ENCODE assay signal across 7 mouse cellular contexts in the genomic region with DNA sequence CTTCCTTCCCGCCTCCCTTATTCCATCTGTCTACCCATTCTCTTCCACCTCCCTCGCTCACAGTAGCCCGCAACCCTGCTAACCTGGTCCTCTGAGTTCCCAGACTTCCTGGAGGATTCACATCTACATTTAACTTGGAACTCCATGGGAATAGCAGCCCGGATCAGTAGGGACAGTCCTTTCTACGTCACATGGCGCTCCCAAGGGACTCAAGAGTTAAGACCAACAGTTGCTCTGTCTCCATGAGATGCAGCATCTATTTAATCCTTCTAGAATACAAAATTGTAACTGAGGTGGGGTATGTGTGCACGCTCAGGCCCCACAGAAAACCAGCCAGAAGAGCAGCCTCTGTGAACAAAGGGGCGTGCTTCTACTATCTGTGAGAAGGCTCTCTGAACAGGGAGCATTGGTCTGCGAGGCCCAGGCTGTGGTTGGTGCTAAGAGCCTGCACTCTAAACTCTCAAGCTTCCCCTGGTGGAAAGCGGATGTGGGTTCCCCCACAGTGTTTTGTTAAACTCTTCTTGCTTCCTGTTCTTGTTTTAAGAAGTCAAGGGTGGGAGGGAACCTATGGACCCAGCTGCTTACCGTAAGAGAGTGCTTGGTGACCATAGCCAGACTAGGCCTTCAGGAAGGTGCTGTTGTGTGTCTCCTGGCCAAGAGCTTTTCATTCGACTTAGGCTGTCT. TPM values are rescaled to one million over a fixed set of nuclear protein-coding genes. Genes with fewer than 3 reads are reported as not detected.
DNase-seq lines count a peak whose midpoint lies in the region; ATAC-seq and TF ChIP-seq lines count a peak whose summit lies in the region.

No protein-coding gene starts in this region.

- TF ChIP-seq CTCF in kidney, postnatal 0 days (IDR thresholded peaks at IDR 0.05; ENCODE audit: low read depth): no peak; the same call in 1 of the 2 replicates

- H3K9ac ChIP-seq in kidney, postnatal 0 days (ENCODE audit: low read depth, low read length): 0 out of 2 replicates have a peak overlapping the region, but pooled peaks have one; percentile 8

- H3K4me2 ChIP-seq in kidney, postnatal 0 days (ENCODE audit: low read length): peak overlapping the region; percentile 7; the same call in 1 of the 2 replicates

- no peaks in the 10 kb centered on the region for H3K9me3 ChIP-seq in kidney, postnatal 0 days (replicated peaks; ENCODE audit: low read length)
- H3K9me3 ChIP-seq in megakaryocyte, embryonic 14.5 days: no peaks in the 10 kb centered on the region

- no peak overlapping the region for H3K4me3 ChIP-seq in kidney, postnatal 0 days (replicated peaks; ENCODE audit: low read depth, low read length)
- H3K4me3 ChIP-seq in megakaryocyte, embryonic 14.5 days (replicated peaks): peak overlapping the region; percentile 85

- 68% methylated on average over 12 of the region's 12 CpGs for WGBS in kidney, postnatal 0 days

- DNase-seq in heart, adult 18-20 months: peak; percentile 65 to 85
- DNase-seq in kidney, postnatal 0 days (ENCODE audit: low spot score): peak; percentile 83
- peak; percentile 90 for DNase-seq in thymus, postnatal 25 days
- DNase-seq in gastrocnemius, postnatal 10 days: no peak
- no peak for DNase-seq in adrenal gland, postnatal 4 days (ENCODE audit: low spot score in 2 of 2)

- peak overlapping the region; percentile 62; the same call in 1 of the 2 replicates for H3K27ac ChIP-seq in kidney, postnatal 0 days

- no peaks in the 10 kb centered on the region for H3K27me3 ChIP-seq in kidney, postnatal 0 days (ENCODE audit: insufficient read depth, low read length)
- no peaks in the 10 kb centered on the region for H3K27me3 ChIP-seq in megakaryocyte, embryonic 14.5 days (replicated peaks)

- H3K36me3 ChIP-seq in kidney, postnatal 0 days (ENCODE audit: insufficient read depth, low read length): no peaks in the 10 kb centered on the region
- peaks cover 21% of the 10 kb centered on the region for H3K36me3 ChIP-seq in megakaryocyte, embryonic 14.5 days (replicated peaks; ENCODE audit: low read length)

- ATAC-seq in activated CD4-positive, CD25-positive, alpha-beta regulatory T cell, adult 4 months: peak; percentile 99
- no peak for ATAC-seq in kidney, postnatal 0 days (replicated peaks; ENCODE audit: low FRiP score, low read depth)

- peaks cover 30% of the 10 kb centered on the region for H3K4me1 ChIP-seq in kidney, postnatal 0 days (replicated peaks; ENCODE audit: insufficient read depth, low read length)
- peaks cover 82% of the 10 kb centered on the region for H3K4me1 ChIP-seq in megakaryocyte, embryonic 14.5 days

RNA-seq across cellular contexts. Expression of gene Ggt5, which starts 2.2 kb away (rescaled TPM):
- under 1 TPM; 0.15 to 0.64 TPM for polyA plus RNA-seq in activated CD4-positive, CD25-positive, alpha-beta regulatory T cell, adult 4 months (2017; shearing (Covaris generic))
- 1 to 10 TPM; 4.2 to 4.7 TPM for total RNA-seq in heart, adult 18-20 months (2021)
- polyA plus RNA-seq in kidney, postnatal 0 days (2015; fragmentation: Nextera tagmentation; extraction: Ambion mirVana): 4.2 and 5.1 TPM in 2 replicates
- polyA plus RNA-seq in megakaryocyte, embryonic 14.5 days (2012; ENCODE audit: insufficient read depth, low replicate concordance): 4.5 and 13.7 TPM in 2 replicates
- total RNA-seq in gastrocnemius, postnatal 10 days (2021): 1 to 10 TPM; 5.8 to 7.0 TPM
- 10 to 100 TPM; 11.2 to 14.0 TPM for total RNA-seq in adrenal gland, postnatal 4 days (2021)

RNA-seq across cellular contexts. Expression of gene Ggt1, which starts 29.9 kb away (rescaled TPM):
- 1 to 10 TPM; 2.1 to 3.1 TPM for polyA plus RNA-seq in activated CD4-positive, CD25-positive, alpha-beta regulatory T cell, adult 4 months (2017; shearing (Covaris generic))
- under 1 TPM in 1 of 2 experiments, not detected in 1; 0.54 TPM for total RNA-seq in heart, adult 18-20 months (2021)
- 317 and 388 TPM in 2 replicates for polyA plus RNA-seq in kidney, postnatal 0 days (2015; fragmentation: Nextera tagmentation; extraction: Ambion mirVana)
- polyA plus RNA-seq in megakaryocyte, embryonic 14.5 days (2012; ENCODE audit: insufficient read depth, low replicate concordance): 0.84 TPM in 1 of 2 replicates, not detected in the other
- total RNA-seq in gastrocnemius, postnatal 10 days (2021): 1 to 10 TPM in 1 of 2 experiments, under 1 TPM in 1; 0.52 to 1.0 TPM
- total RNA-seq in adrenal gland, postnatal 4 days (2021): 10 to 100 TPM in 1 of 2 experiments, 1 to 10 TPM in 1; 1.2 to 39.0 TPM

RNA-seq across cellular contexts. Expression of gene Lrrc75b, which starts 31.2 kb away (rescaled TPM):
- polyA plus RNA-seq in activated CD4-positive, CD25-positive, alpha-beta regulatory T cell, adult 4 months (2017; shearing (Covaris generic)): under 1 TPM; 0.45 to 0.65 TPM
- total RNA-seq in heart, adult 18-20 months (2021): 1 to 10 TPM in 1 of 2 experiments, under 1 TPM in 1; 0.67 to 1.1 TPM
- polyA plus RNA-seq in kidney, postnatal 0 days (2015; fragmentation: Nextera tagmentation; extraction: Ambion mirVana): 2.6 and 2.7 TPM in 2 replicates
- not detected in 2 replicates for polyA plus RNA-seq in megakaryocyte, embryonic 14.5 days (2012; ENCODE audit: insufficient read depth, low replicate concordance)
- total RNA-seq in gastrocnemius, postnatal 10 days (2021): 1 to 10 TPM; 1.3 to 1.9 TPM
- 1 to 10 TPM; 1.8 to 4.0 TPM for total RNA-seq in adrenal gland, postnatal 4 days (2021)

RNA-seq across cellular contexts. Expression of gene Susd2, which starts 52.5 kb away (rescaled TPM):
- 10 to 100 TPM in 1 of 2 experiments, 1 to 10 TPM in 1; 6.2 to 12.5 TPM for polyA plus RNA-seq in activated CD4-positive, CD25-positive, alpha-beta regulatory T cell, adult 4 months (2017; shearing (Covaris generic))
- total RNA-seq in heart, adult 18-20 months (2021): 1 to 10 TPM; 1.5 to 1.8 TPM
- 33.7 and 38.7 TPM in 2 replicates for polyA plus RNA-seq in kidney, postnatal 0 days (2015; fragmentation: Nextera tagmentation; extraction: Ambion mirVana)
- polyA plus RNA-seq in megakaryocyte, embryonic 14.5 days (2012; ENCODE audit: insufficient read depth, low replicate concordance): 0.17 TPM in 1 of 2 replicates, not detected in the other
- 1 to 10 TPM; 2.6 to 3.3 TPM for total RNA-seq in gastrocnemius, postnatal 10 days (2021)
- 10 to 100 TPM in 1 of 2 experiments, 1 to 10 TPM in 1; 7.4 to 17.2 TPM for total RNA-seq in adrenal gland, postnatal 4 days (2021)

Comparison
In these comparisons a context has a peak if more than half of its experiments do, and no peak if none do; other contexts are left out.
1. DNase-seq: peak in heart, adult 18-20 months (2 of 2), kidney, postnatal 0 days (single experiment) and thymus, postnatal 25 days (single experiment); none in gastrocnemius, postnatal 10 days (single experiment) and adrenal gland, postnatal 4 days (0 of 2).